Mouse (Mus musculus) frontal cortex, adult (tissue): Measurements from ENCODE around the gene Mapk11.

ENCODE experiments used
- ATAC-seq: cut with Nextera tagmentation; 2 replicates; pipeline ENCODE4 v1.9.2; 2017; ENCODE audit warnings: mild to moderate bottlenecking, moderate library complexity, mixed read lengths; ENCODE audit not compliant: low TSS enrichment

Gene Mapk11

GRCm38 (mm10) chr15:89173906-89174214 is 24.4 kb upstream of the Mapk11 start:
- peak; percentile 17; the same call in 1 of the 2 replicates for ATAC-seq

GRCm38 (mm10) chr15:89173024-89173905 is 23.8 kb upstream of the Mapk11 start:
- peak; percentile 5; the same call in 1 of the 2 replicates for ATAC-seq

GRCm38 (mm10) chr15:89172276-89172935 is 23.0 kb upstream of the Mapk11 start:
- ATAC-seq: no peak

- no peak for ATAC-seq
Observed at GRCm38 (mm10) chr15:89171526-89172051, 22.2 kb upstream of the Mapk11 start.

- ATAC-seq: no peak
Observed at GRCm38 (mm10) chr15:89170102-89170501, 20.7 kb upstream of the Mapk11 start.

GRCm38 (mm10) chr15:89169431-89169830 is 20.0 kb upstream of the Mapk11 start:
- peak; percentile 56 for ATAC-seq

GRCm38 (mm10) chr15:89168922-89169321 is 19.5 kb upstream of the Mapk11 start:
- ATAC-seq: no peak

GRCm38 (mm10) chr15:89165478-89165877 is 16.1 kb upstream of the Mapk11 start:
- no peak for ATAC-seq

- no peak for ATAC-seq
Observed at GRCm38 (mm10) chr15:89161397-89161796, 12.0 kb upstream of the Mapk11 start.

- no peak for ATAC-seq
Observed at GRCm38 (mm10) chr15:89158516-89158915, 9.1 kb upstream of the Mapk11 start.

GRCm38 (mm10) chr15:89157954-89158353 is 8.5 kb upstream of the Mapk11 start:
- no peak for ATAC-seq

- no peak for ATAC-seq
Observed at GRCm38 (mm10) chr15:89152312-89152711, 2.9 kb upstream of the Mapk11 start.

GRCm38 (mm10) chr15:89150041-89150390 is 588 bp upstream of the Mapk11 start:
- ATAC-seq: no peak

GRCm38 (mm10) chr15:89148496-89149270 is 745 bp downstream of the Mapk11 start:
- peak; percentile 21; the same call in 1 of the 2 replicates for ATAC-seq

- ATAC-seq: no peak
Observed at GRCm38 (mm10) chr15:89147895-89148294, 1.5 kb downstream of the Mapk11 start.

GRCm38 (mm10) chr15:89147456-89147855 is 2.0 kb downstream of the Mapk11 start:
- ATAC-seq: no peak

- peak; percentile 11; the same call in 1 of the 2 replicates for ATAC-seq
Observed at GRCm38 (mm10) chr15:89147024-89147423, 2.4 kb downstream of the Mapk11 start.

- ATAC-seq: peak; percentile 56; the same call in 1 of the 2 replicates
Observed at GRCm38 (mm10) chr15:89146537-89146936, 2.9 kb downstream of the Mapk11 start.

GRCm38 (mm10) chr15:89145813-89146350 is 3.5 kb downstream of the Mapk11 start:
- no peak for ATAC-seq

GRCm38 (mm10) chr15:89144965-89145364 is 4.5 kb downstream of the Mapk11 start:
- no peak for ATAC-seq

- ATAC-seq: no peak
Observed at GRCm38 (mm10) chr15:89143134-89143533, 6.3 kb downstream of the Mapk11 start.

- ATAC-seq: no peak
Observed at GRCm38 (mm10) chr15:89141905-89142304, 7.5 kb downstream of the Mapk11 start.
